Mouse (Mus musculus): Measurements from ENCODE around the gene Ifna11.
"Not testable (repeated sequence)": the region's sequence is repeated elsewhere in the genome, so short reads cannot be mapped to it uniquely, and the experiment has no call there.

DNA sequence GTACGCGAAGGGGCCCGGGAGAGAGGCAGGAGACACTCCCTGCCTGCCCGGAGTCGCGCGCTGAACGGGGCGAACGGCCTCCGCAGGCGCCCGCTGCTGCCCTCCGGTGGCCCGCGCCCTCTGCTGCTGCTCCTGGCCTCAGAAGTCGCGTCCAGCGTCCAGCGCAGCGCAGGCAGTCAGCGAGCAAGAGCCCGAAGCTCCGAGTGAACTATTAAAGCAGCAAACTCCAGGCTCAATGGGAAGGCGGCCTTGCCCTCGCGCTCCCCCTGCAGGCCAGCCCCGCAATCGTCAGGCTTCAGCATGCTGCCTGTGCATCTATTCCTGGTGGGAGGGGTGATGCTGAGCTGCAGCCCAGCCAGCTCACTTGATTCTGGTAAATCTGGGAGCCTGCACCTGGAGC lies 40.2 kb upstream of the Ifna11 start, which contains the start of gene Gm13272:
- TF ChIP-seq CTCF (conservative IDR thresholded peaks at IDR 0.05 in 1 of 2, IDR thresholded peaks at IDR 0.05 in 1 of 2; ENCODE audit: low read depth in 2 of 2, low read length in 2 of 2); UBTF (IDR thresholded peaks at IDR 0.05; ENCODE audit: low read depth, low read length); POLR2A (IDR thresholded peaks at IDR 0.05; ENCODE audit: low read depth, low read length); EP300 (IDR thresholded peaks at IDR 0.05; ENCODE audit: low read length); CHD1 (IDR thresholded peaks at IDR 0.05; ENCODE audit: low read depth, low read length); USF1 (IDR thresholded peaks at IDR 0.05; ENCODE audit: low read depth, low read length); ZC3H11A (IDR thresholded peaks at IDR 0.05; ENCODE audit: low read depth, low read length); HCFC1 (IDR thresholded peaks at IDR 0.05; ENCODE audit: low read depth, low read length): not testable (repeated sequence)
